Mouse (Mus musculus): Measurements from ENCODE around the gene Gm45713.
"Not testable (repeated sequence)": the region's sequence is repeated elsewhere in the genome, so short reads cannot be mapped to it uniquely, and the experiment has no call there.

Gene Gm45713

GRCm38 (mm10) chr7:45123186-45123570 is 12.9 kb downstream of the Gm45713 start:
- DNase-seq, result peak; percentile 35 to 46

DNA sequence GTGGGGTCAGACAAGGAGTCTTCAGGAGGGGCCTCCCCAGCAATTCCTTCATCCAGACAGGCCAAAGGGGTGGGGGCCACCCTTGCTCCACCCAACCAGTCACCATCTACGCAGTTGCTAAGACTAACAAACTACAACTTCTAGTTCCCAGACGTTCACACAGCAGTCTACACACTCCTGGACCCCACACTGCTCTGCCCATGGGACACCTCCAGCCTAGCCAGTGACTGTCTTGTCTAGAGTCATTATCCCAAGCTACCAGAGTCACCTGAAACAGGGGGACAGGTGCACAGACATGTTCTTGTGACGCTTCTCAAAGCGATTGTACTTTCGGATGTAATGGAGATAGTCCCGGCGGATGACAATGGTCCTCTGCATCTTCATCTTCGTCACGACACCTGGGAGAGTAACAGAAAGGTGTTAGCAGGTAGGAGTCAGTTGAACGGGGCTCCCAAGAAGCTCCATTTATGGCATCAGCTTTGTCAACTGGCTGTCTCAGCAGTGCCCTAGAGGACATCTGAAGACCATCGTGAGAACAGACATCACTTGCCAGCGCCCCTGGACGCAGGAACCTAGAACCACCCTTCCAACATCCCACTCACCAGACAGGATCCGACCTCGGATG is 13.4 kb downstream of the Gm45713 start:
- DNase-seq, result no peak

GRCm38 (mm10) chr7:45121966-45122365 is 14.1 kb downstream of the Gm45713 start:
- no peak for DNase-seq

DNA sequence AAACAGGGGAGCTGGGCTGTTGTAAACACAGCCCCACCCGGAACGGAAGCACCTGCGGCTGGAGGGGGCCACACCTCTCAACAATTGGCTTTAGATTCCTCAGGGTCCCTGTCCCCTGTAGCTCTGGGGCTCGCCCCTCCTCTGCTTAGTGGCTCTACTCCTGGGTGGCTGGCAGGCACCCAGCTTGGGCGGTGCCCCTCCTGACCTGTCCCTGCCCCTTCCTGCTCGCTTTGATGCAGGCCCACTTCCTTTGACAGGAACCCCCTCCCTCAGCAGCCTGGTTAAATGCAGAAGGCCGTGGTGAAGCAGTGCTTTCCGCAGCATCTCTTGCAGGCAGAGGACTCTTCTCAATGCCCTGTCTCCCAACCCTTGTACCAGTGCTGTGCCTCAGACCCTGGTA is 14.6 kb downstream of the Gm45713 start:
- no peak for DNase-seq

DNA sequence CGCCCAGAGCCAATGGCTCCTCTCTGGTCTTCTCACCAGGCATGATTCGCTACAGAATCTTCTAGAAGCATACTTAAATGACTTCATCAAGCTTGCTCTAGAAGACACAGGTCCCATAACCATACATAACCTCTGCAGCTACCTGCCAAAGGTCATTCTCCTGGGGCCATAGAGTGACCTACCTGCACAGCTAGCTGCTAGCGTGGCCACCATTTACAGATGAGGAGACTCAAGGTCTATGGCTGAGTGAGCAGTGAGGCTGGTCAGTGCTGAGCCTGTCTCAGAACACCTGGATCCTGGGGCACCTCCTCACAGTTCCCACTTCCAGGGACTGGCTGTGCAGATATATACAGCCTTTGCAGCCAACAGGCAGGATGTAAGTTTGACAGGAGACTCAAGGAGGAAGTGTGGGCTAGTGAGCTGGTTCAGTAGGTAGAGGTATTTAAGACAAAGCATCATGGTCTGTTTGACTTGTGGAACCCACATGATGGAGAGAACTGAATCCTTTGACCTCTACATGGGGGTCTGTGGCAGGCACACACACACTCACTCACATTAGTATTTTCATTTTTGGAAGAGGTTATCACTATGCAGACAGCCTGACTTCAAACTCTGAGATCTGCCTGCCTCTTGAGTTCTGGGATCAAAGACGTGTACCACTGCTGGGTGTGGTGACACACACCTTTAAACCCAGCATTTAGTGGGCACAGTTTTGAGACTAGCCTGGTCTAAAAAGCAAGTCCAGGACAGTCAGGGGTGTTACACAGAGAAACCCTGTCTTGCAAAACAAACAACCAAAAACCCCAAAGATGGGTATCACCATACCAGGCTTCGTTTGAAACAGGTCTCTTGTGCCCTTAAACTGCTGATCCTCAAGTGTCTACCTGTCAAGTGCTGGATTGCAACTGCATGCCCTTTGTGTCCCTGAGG is 16.0 kb downstream of the Gm45713 start:
- no peak for DNase-seq

GRCm38 (mm10) chr7:45118336-45118735 is 17.7 kb downstream of the Gm45713 start:
- no peak for DNase-seq

- DNase-seq, result no peak
These were observed 18.5 kb downstream of the Gm45713 start for GRCm38 (mm10) chr7:45117566-45117965.

- DNase-seq, result no peak
These were observed 22.6 kb downstream of the Gm45713 start for GRCm38 (mm10) chr7:45113476-45113875.

- DNase-seq, result no peak
These were observed 23.5 kb downstream of the Gm45713 start for GRCm38 (mm10) chr7:45112529-45112928.

DNA sequence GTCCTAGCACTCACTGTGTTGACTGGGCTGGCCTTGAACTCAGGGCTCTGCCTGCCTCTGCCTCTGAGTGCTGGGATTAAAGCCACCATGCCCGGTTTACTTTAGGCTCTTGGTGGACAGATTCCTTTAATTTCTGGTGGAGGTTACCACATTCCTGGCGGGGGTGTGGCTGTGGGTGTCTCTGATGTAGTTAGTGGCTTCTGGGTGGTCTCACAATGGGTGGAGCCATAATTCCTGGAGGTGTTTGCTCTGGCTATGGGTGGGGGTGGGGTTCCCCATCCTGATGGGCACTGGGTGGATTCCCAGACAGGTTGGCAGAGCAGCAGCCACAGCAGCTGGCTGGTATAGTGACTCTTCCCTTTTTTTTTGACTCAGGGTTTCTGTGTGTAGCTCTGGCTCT is 24.1 kb downstream of the Gm45713 start:
- DNase-seq, result no peak

DNA sequence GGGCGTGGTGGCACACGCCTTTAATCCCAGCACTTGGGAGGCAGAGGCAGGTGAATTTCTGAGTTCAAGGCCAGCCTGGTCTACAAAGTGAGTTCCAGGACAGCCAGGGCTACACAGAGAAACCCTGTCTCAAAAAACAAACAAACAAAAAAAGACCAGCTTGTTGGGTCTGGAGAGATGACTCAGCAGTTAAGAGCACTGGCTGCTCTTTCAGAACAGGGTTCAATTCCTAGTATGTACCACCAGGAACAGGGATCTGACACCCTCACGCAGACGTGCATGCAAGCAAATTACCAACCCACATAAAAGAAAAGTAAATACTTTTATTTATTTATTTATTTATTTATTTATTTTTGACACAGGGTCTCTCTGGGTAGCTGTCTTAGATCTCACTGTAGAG is 25.9 kb downstream of the Gm45713 start:
- DNase-seq, result not testable (repeated sequence)

GRCm38 (mm10) chr7:45107052-45107645 is 28.9 kb downstream of the Gm45713 start:
- DNase-seq, result no peak

DNA sequence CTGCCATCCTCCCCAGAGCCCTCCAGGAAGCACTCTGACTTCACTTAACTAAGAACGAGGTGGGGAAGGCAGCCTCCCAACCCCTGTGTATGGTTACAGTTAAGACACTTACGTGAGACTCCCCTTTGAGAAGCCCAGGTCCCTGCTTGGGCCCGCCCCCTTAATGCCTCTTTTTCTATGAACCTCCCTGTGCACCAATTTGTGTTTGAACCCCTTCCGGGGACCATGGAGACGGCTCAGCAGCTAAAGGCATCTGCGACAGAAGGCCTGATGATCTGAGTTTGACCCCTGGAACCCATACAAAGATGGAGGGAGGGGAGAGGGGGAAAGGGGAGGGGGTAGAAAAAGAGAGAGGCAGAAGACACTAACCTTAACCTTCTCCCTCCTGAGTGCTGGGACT is 29.6 kb downstream of the Gm45713 start:
- no peak for DNase-seq

GRCm38 (mm10) chr7:45105491-45105890 is 30.5 kb downstream of the Gm45713 start:
- no peak for DNase-seq

- DNase-seq, result no peak
These were observed 31.1 kb downstream of the Gm45713 start for GRCm38 (mm10) chr7:45104941-45105340.

DNA sequence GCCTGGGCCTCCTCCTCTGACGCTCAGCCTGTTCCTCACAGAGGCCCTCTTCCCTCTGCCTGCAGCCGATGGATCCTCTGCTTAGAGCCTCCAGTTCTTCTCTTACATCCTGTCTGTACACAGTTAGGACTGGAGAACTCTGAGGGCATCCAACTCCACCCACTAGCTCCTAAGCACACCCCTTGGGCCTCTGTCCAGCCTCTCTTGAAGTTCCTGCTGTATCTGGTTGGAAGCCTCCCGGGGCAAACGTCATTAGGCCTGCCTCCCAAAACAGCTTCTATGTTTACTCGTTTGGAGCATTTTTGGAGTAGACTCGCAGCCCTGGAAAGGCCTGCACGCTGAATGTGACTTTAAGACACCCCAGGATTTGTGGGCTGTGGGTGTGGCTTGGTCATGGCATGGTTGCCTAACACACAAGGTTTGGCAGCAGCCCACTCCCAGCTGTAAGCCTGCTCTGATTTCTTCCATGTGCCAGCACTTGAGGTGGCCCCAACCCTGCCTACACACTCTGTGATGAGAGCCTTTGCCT is 32.3 kb downstream of the Gm45713 start, which contains the start of gene Fcgrt:
Fcgrt (minus strand) TSS at position 200 of the 529 bp plus-strand sequence.
- DNase-seq, result peak; percentile 61 to 80

DNA sequence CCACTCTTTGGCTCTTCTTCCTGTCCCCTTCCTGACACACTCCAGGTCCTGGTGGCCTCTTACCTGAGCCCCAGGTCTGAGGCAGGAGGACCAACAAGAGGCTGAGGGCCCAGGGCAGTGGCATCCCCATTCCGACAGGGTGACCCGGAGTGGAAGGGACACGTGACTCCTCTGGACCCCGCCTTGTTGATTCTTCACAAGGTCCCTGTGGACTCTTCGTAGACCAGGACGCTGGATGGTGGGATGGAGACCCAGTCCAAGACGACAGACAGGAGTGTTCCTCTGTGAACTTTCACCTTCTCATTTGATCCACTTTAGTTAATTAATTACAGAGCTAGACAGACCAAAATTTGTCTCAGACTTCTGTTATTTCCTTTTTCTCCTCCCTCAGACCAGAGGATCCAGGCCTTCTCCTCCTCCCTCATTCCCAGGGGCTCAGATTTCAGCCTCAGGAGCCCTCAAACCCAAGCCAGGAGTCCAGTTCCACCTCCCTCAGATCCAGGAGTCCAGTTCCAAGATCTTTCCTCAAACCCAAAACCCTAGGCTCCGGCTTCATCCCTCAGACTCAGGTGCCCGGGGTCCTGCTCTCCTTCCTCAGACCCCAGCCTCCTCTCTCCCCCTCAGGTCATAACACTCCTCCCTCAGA is 33.0 kb downstream of the Gm45713 start:
- DNase-seq, result no peak

DNA sequence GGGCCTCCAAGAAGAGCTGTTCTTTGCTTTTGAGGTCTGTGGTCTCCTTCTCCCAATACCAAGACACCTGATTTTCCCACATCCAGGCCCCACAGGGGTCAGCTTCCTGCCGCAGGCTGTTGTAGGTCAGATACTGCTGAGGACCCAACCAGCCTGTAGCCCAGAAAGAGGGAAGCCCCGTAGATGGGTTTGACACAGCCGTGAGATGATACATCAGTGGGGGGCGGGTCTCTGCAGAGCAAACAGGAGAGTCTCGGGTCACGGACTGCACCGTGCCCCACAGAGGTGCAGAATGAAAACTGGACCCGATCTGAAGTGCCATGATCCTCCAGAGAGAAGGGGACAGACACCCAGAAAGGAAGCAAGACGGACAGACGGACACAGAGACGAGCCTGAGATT is 33.6 kb downstream of the Gm45713 start:
- no peak for DNase-seq

- no peak for DNase-seq
These were observed 36.0 kb downstream of the Gm45713 start for GRCm38 (mm10) chr7:45100046-45100445.

GRCm38 (mm10) chr7:45098541-45099240 is 37.3 kb downstream of the Gm45713 start:
- peak in 1 of 2 experiments; percentile 42 for DNase-seq

DNA sequence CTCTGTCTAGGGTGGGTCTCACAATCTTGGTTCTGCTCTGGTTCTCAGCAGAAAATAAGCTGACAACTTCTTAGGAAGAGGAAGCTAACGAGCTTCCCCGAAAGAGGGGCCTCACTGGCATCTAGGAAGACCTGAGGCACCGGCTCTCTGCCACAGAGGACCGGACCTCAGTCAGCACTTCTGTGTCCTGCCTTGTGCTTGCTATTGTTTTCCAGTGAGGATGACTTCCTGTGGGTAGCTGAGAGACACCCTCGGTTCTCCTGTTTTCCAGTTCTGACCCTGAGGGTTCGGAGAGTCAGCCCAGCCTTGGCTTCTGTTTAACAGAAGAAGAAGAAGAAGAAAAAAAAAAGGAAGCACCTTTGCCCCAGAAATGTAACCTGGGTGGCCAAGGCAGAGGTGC is 38.6 kb downstream of the Gm45713 start:
- no peak for DNase-seq

DNA sequence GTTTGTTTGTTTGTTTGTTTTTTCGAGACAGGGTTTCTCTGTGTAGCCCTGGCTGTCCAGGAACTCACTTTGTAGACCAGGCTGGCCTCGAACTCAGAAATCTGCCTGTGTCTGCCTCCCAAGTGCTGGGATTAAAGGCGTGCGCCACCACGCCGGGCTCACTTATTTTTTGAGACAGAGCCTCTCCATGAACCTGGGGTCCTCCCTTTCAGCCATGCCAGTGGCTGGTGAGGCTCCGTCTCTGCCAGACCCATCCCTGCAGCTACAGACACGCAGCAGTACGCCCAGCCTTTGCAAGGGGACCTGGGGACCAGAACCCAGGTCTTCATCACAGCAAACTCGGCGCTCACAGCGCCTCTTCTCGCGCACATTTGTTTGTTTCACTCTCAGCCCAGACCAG is 40.1 kb downstream of the Gm45713 start:
- DNase-seq, result not testable (repeated sequence)
